Mouse (Mus musculus) brain, embryonic 18.5 days (tissue): ENCODE data around the gene Tom1l1.

Experiments used
- DNase-seq: peaks from one replicate; pipeline ENCODE4 v3.0.0-alpha.2; 2012; ENCODE audit warnings: low read depth, low spot score

Tom1l1 gene

GRCm38 (mm10) chr11:90616431-90616830 lies 71.7 kb downstream of the Tom1l1 start:
- DNase-seq: no peak

GRCm38 (mm10) chr11:90614743-90615142 lies 73.4 kb downstream of the Tom1l1 start:
- no peak for DNase-seq

- no peak for DNase-seq
Measured at GRCm38 (mm10) chr11:90612118-90612517, 76.0 kb downstream of the Tom1l1 start.

- DNase-seq: no peak
Measured at GRCm38 (mm10) chr11:90603066-90603465, 85.1 kb downstream of the Tom1l1 start.

GRCm38 (mm10) chr11:90595826-90596225 lies 92.3 kb downstream of the Tom1l1 start:
- no peak for DNase-seq
